Mouse (Mus musculus) brain, embryonic 14.5 days (tissue): ENCODE measurements at regions not wholly inside any gene's neighbourhood (a gene's known extent, or its start where the extent isn't known, plus 50 kb on each side); places are given as distances from the start of the nearest gene placed in this dataset.

Source experiments
- DNase-seq: peaks from one replicate; pipeline ENCODE4 v3.0.0-alpha.2; 2011; ENCODE audit warnings: low read depth
- CTCF ChIP-seq: fragments of 200-500 bp; IDR thresholded peaks from 2 replicates; pipeline ENCODE4 v1.5.1; 2012; ENCODE audit warnings: inconsistent platforms, mild to moderate bottlenecking, moderate library complexity, borderline replicate concordance; ENCODE audit not compliant: insufficient read depth, insufficient read length; ENCODE audit errors: extremely low read depth
- POLR2A ChIP-seq: fragments of 200-500 bp; IDR thresholded peaks from 2 replicates; pipeline ENCODE4 v1.6.1; 2012; ENCODE audit warnings: mild to moderate bottlenecking, inconsistent platforms, borderline replicate concordance; ENCODE audit not compliant: poor library complexity, insufficient read depth, insufficient read length, severe bottlenecking; ENCODE audit errors: extremely low read depth

DNA sequence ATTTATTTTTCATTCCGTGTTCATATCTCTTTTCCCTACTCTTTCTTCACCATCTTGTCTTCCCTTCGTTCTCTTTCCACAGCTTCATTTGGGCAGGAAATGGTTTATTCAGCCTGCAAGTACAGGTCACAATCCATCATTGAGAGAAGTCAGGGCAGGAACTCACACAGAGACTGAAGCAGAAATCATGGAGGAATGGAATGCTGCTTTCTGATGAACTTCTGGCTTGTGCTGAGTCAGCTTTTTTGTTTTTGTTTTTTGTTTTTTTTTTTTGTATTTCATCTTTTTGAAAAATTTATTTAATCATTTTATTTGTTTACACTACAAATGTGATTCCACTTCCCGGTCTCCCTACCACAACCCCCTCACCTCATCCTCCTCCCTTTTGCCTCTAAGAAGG is 51.2 kb upstream of the Suclg2 start:
- no peak for TF ChIP-seq POLR2A
- no peak for TF ChIP-seq CTCF
- no peak for DNase-seq

DNA sequence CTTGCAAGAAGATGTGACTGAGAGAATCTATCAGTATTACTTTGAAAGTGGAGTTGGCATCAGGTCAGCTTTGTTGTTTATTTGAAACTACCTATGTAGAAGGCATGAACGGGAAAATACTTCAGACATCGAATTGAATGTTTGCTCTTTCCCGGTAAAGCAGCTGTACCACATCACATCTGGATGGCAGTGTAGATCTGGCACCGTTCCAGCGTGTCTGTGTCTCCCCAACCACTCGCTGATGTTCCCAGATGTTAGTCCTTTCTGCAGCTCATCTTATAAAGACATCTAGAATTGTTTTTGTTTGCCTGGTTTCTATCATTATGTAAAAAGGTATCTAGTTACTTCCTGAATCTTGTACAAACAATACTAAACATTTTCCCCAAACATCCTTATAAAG is 83.1 kb upstream of the Suclg2 start:
- no peak for TF ChIP-seq POLR2A
- no peak for TF ChIP-seq CTCF

DNA sequence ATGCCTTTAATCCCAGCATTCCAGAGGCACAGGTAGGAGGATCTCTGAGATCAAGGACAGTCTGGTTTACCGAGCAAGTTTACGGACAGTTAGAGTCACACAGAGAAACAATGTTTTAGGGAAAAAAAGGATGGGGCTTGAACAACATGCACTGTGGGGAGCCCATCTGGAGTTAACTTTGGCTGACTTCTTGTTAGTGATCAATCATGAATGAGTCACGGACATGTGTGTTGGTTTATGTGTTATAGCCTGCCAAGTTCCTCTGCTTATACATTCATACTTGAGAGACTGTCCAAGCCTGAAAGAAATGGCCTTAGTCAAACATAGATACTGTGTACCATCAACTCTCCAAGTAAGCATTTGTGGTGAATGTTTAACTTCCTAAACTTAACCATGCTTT is 122.9 kb upstream of the Suclg2 start:
- DNase-seq, result no peak
- TF ChIP-seq CTCF (no peak), POLR2A (no peak)

More for the DNA sequence above, 83.1 kb upstream of the Suclg2 start:
- no peak for DNase-seq

DNA sequence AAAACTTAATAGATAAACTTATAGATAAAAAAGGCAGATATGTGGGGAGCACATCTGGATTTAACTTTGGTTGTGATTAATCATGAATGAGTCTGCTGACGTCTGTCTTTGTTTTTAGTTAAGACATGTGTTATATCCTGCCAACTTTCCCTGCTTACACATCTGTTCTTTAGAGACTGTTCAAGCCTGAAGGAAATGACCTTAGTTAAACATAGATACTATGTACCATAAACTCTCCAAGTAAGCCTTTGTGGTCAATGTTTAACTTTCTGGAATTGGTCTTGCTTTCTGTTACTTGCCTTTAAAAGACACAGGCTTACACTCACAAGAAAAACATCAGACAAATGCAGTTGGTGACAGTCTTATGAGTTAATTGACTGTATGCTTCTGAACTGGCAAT is 127.9 kb upstream of the Suclg2 start:
- TF ChIP-seq POLR2A (no peak), CTCF (no peak)
- no peak for DNase-seq

DNA sequence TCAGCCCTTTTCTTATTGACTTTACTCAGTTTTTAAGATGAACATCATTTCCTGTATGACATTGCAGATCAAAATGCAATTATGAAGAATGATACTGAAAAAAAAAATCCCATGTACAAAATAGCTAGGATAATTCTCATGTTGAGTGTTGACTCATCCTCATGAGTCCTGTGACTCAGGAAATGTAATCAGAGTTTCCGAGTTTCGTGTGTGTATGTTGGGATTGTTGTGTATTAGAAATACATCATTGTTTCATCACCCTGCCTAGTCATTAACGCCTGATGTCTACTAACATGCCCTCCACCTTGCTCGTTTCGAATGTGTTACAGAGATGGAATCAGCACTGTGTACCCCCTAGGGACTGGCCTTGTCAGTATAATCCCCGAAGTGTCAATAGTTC is 156.9 kb upstream of the Suclg2 start:
- TF ChIP-seq POLR2A (no peak), CTCF (no peak)
- DNase-seq, result no peak

DNA sequence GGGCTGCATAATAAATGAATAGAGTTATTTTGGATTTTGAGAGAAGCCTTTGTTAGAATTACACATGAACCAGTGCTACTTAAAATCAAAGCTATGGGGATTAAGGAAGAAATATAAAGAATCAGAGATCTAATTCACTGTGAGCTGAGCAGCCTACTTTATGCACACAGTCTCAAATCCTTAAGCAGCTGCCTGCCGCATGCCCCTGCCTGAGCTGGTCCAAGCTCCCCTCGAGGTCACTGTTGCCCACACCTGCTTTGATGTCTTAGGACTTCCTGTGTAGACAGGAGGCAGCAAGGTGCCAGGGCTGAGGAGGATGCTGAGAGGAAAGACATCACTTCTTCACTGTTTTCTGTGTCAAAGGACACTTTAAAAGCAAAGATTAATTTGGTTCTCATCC is 157.7 kb upstream of the Suclg2 start:
- DNase-seq, result peak; percentile 62
- TF ChIP-seq CTCF, result no peak
- no peak for TF ChIP-seq POLR2A

DNA sequence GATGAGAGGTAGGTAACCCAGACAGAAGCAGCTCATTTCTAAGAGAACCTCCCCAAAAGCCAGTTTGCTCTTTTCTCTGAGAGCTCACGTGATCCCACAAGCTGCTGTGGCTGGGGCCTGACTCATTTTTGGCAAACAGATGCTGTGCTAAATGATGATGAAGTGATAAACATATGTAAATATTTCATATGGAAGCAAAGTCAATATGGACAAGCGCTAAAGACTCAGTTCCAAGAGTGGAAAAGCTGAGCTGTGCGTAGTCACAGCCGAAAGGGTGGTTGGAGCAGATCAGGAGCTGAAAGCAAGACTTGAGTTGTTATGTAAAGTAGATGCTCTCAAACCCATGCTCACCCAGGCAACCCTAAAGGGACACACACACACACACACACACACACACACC is 168.0 kb upstream of the Suclg2 start:
- DNase-seq, result peak; percentile 39
- no peak for TF ChIP-seq POLR2A
- TF ChIP-seq CTCF, result no peak

DNA sequence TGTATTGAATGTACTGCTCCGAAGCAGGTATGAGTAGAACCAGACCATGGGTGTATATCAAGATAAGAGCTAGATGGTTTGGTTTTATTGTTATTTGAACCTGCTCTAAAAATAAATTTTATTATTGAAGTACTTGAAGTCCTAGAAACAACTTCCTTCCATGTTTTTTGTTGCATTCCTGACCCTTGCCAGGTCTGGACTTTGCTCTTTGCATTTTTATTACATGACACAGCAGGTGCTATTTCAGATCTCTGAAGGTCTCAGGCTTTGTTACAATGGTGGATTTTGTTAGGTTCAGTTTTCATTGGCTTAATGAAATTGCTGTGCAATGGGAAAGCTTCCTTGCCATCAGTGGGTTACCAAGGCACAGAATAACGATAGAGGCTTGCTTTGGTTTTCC is 184.0 kb upstream of the Suclg2 start:
- TF ChIP-seq CTCF, result no peak
- TF ChIP-seq POLR2A, result no peak
- no peak for DNase-seq

DNA sequence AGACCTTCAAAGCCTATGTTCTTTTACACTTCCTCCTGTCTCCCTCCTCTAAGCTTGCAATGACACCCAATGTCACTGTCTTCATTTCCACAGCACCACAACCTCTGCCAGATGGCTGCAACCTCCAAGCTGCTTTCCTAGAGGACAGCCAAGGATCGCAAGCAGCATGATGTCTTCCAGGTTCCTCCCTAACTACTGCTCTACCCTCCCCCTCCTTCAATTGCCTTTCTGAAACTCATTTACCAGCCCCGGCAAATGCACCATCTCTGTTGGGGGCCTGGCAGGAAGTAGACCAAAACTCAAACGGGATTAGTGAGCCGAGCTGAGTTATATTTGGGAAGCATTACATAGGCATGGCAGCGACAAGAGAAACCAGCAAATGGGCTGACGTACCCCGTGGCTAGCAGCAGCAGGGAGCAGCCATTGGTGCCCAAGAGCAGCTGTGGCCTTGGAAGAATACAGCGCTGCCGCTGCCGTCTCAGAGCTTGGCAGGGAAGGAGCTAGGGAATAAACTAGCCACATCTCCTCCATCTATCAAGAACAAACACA is 185.6 kb upstream of the Suclg2 start:
- TF ChIP-seq POLR2A (no peak), CTCF (no peak)
- DNase-seq, result peak; percentile 46

DNA sequence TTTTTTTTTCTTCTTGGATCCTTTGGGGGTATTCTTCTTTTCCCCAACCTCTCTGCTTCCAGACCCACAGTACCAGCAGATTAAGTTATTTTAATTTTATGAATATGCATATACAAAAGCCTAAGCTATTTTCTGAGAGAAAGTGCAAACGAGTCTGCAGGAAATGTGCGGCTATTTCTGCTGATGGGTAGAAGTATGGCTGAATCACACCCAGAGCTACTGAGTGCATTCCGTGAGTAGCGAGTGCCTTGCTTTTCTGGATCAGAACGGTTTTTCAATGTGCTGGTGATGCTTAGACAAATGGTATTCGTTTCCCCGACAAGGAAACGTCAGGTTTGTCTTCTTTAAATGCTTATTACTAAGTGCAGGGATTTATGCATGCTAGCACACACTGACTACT is 186.5 kb upstream of the Suclg2 start:
- no peak for DNase-seq
- TF ChIP-seq POLR2A, result no peak
- TF ChIP-seq CTCF, result no peak

DNA sequence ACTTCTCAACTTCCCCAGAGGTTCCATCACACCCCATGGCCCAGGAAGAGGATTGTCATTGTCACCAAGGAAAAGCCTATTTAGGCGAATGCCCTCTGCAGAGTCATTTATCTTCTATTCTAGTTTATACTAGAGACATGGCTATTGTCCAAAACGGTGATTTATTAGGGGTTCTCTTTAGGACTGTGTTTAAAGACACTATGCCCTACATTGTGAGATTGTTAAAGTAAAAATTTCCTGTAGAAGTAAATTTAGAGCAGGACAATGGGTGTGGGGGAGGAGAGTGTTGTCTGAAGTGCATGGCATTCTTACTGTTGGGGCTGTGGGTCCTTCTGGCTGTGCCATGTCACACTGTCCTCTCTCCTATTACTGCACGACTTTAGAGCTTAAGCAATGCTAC is 191.2 kb upstream of the Fam19a1 start:
- no peak for TF ChIP-seq CTCF
- no peak for TF ChIP-seq POLR2A
- DNase-seq, result no peak

DNA sequence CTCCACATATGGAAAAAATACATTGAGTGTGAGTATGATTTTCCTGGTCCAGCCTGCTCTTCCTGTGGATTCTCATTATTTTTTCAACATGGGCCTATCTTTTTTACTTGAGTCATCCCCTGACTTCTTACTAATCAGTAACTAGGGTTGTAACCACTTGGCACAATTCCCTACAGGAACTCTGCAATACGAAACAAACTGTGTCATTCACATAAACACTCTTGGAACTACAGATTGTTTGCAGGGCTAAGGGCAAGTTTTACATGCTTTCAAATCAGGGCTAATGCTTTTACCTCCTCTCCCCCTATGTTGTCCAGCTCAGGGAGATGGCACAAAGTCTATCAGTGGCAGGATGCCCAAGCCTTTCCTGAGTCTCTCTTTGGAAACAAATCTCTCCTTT is 178.4 kb upstream of the Fam19a1 start:
- no peak for DNase-seq
- TF ChIP-seq POLR2A (no peak), CTCF (no peak)
